Mouse (Mus musculus) spleen, adult 2 months (tissue): Measurements from ENCODE around the gene Cinp. TPM values are rescaled to one million over a fixed set of nuclear protein-coding genes. Genes with fewer than 3 reads are reported as not detected.

Experiments
- DNase-seq, 2 experiments: peaks; one replicate each; pipeline versions ENCODE4 v3.0.0 to v3.0.0-alpha.2; 2012 to 2021; ENCODE audit warnings: low spot score in 2 of 2, low read depth in 1 of 2
- H3K27ac ChIP-seq: fragments of 200-500 bp; 2 replicates; pipeline ENCODE4 v1.5.1; 2012; ENCODE audit warnings: low read length, inconsistent platforms; ENCODE audit not compliant: insufficient read depth
- H3K27me3 ChIP-seq: fragments of 200-500 bp; 2 replicates; pipeline ENCODE4 v1.6.1; 2012; ENCODE audit warnings: mild to moderate bottlenecking, moderate library complexity, low read length, inconsistent platforms; ENCODE audit not compliant: control insufficient read depth, insufficient read depth
- H3K36me3 ChIP-seq: fragments of 200-500 bp; 2 replicates; pipeline ENCODE4 v1.6.1; 2012; ENCODE audit warnings: mild to moderate bottlenecking, low read length, inconsistent platforms; ENCODE audit not compliant: control insufficient read depth, insufficient read depth
- H3K4me1 ChIP-seq: fragments of 200-500 bp; 2 replicates; pipeline ENCODE4 v1.6.1; 2011; ENCODE audit warnings: inconsistent platforms; ENCODE audit not compliant: control insufficient read depth, insufficient read depth, insufficient read length
- H3K4me3 ChIP-seq: fragments of 200-500 bp; 2 replicates; pipeline ENCODE4 v1.5.1; 2011; ENCODE audit warnings: mild to moderate bottlenecking, inconsistent platforms; ENCODE audit not compliant: insufficient read depth, insufficient read length; ENCODE audit errors: extremely low read depth
- CTCF ChIP-seq: fragments of 200-500 bp; IDR thresholded peaks from 2 replicates; pipeline ENCODE4 v1.5.1; 2011; ENCODE audit warnings: mild to moderate bottlenecking, inconsistent platforms; ENCODE audit not compliant: insufficient read depth, insufficient read length, insufficient replicate concordance; ENCODE audit errors: extremely low read depth
- POLR2A ChIP-seq: fragments of 200-500 bp; IDR thresholded peaks from 2 replicates; pipeline ENCODE4 v1.6.1; 2011; ENCODE audit warnings: low read depth, low read length, inconsistent platforms
- WGBS: fragments of 180-500 bp; shearing (Covaris S2); methylation state at CpG from one replicate; pipeline ENCODE4 v1.1.7; 2018; 5-methylcytosine and 5-hydroxymethylcytosine counted together
- polyA plus RNA-seq: library from polyadenylated mRNA; depleted of rRNA; stranded (reverse); fragments of >200 nt; gene quantifications from 2 replicates; pipeline ENCODE4 v1.2.3, GENCODE M21; 2012

The Cinp gene
- polyA plus RNA-seq, 1 experiment = 22.9 TPM

DNA sequence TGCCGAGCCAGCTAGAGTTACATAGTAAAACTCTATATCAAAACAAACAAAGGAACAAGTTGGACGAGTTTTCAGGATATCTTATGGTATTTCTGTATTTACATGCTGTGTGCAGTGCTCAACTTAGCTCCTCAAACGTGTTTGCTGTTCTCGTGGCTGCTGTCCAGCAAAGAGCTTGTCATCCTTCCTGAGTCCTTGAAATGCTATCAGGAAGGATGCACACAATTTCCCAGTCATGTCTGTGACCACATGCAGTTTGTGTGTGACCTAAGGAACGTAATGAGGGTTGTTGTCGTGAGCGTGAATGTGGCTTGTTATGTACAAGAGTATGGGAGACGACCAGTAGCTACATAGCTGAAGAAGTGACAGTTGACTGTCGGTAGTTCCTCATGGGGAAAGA lies 26.8 kb upstream of the Cinp start:
- Histone ChIP-seq H3K27me3 (no peaks in the 10 kb centered on the region), H3K4me3 (no peak overlapping the region), H3K27ac (no peak overlapping the region), H3K36me3 (no peaks in the 10 kb centered on the region), H3K4me1 (no peaks in the 10 kb centered on the region)
- no peak for DNase-seq
- no peak for TF ChIP-seq CTCF
- TF ChIP-seq POLR2A = no peak
- 87% methylated on average over 9 of the region's 9 CpGs for whole genome bisulfite sequencing

GRCm38 (mm10) chr12:110909962-110910361 lies 21.0 kb upstream of the Cinp start:
- TF ChIP-seq POLR2A (no peak), CTCF (no peak)
- no peaks in the 10 kb centered on the region for H3K4me1 ChIP-seq
- 97% methylated on average over 2 of the region's 2 CpGs for WGBS
- H3K27ac ChIP-seq = no peak overlapping the region
- no peaks in the 10 kb centered on the region for H3K36me3 ChIP-seq
- H3K4me3 ChIP-seq = no peak overlapping the region
- no peak for DNase-seq
- H3K27me3 ChIP-seq = no peaks in the 10 kb centered on the region

DNA sequence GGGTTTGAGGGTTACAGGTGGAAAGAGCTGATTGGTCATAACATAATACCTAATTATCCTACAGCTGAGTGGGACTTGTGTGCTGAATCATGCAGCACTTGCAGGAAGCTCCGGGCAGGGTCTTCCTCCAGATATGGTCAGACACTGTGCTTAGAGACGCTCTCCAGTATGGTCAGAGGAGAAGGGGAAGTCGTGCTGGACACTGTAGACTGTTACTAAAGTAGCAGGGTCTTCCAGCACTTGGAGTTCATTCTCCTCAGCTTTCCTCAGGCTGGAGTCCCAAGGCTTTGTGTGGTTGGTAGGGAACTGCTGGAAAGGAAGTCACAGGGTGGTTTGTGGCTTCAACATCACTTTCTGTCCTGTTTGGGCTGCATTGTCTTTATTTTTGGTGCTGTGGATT lies 18.9 kb upstream of the Cinp start:
- WGBS = 25% methylated on average over 3 of the region's 3 CpGs
- no peak for DNase-seq
- TF ChIP-seq POLR2A = no peak
- no peak for TF ChIP-seq CTCF
- Histone ChIP-seq H3K4me3 (no peak overlapping the region), H3K4me1 (no peaks in the 10 kb centered on the region), H3K36me3 (no peaks in the 10 kb centered on the region), H3K27me3 (no peaks in the 10 kb centered on the region), H3K27ac (no peak overlapping the region)

DNA sequence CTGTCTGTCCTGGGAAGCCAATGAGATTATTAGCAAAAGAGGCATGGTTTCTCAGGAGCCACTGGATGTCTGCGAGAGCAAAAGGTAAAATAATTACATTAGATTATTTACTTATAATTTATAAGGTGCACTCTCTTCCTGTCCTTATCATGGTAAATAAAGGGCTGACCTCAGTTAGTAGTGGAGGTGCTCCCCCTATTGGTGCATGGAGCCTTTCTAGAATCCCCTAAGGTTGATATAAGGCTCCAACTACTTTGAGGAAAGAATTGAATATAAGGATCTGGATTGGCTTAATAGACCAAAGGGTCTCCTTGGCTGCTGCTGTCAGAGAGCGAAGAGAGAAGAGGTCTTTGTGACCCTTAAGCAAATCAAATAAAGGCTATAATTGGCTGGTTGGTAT lies 14.6 kb upstream of the Cinp start:
- H3K27ac ChIP-seq = no peak overlapping the region

DNA sequence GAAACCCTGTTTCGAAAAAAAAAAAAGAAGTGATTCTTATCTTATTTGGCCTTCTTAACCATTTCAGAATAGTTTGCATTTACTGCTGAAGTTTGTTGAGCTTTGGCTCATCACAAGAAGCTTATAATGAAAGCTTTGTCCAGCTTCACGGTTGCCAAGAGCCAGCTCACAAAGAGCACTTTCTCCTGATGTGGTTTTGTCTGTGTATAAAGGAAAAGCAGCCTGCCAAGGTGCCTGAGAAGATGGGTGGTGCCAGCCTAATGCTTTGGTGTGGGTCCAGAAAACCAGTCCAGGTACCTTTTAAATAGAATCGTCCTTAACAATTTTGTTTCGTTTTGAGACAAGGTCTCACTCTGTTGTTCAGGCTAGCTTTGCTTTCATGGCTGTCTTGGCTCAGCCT lies 13.2 kb upstream of the Cinp start:
- no peak overlapping the region for H3K27ac ChIP-seq
- no peak overlapping the region for H3K4me3 ChIP-seq
- no peak for TF ChIP-seq POLR2A
- no peak for TF ChIP-seq CTCF
- H3K4me1 ChIP-seq = no peaks in the 10 kb centered on the region
- no peak for DNase-seq
- H3K27me3 ChIP-seq = no peaks in the 10 kb centered on the region
- H3K36me3 ChIP-seq = no peaks in the 10 kb centered on the region
- 78% methylated on average over 4 of the region's 4 CpGs for WGBS

More for the DNA sequence above, 14.6 kb upstream of the Cinp start:
- DNase-seq = peak in 1 of 2 experiments; percentile 30
- Histone ChIP-seq H3K36me3 (no peaks in the 10 kb centered on the region), H3K4me1 (no peaks in the 10 kb centered on the region), H3K4me3 (no peak overlapping the region), H3K27me3 (no peaks in the 10 kb centered on the region)
- WGBS = 94% methylated on average over 2 of the region's 2 CpGs
- no peak for TF ChIP-seq CTCF
- no peak for TF ChIP-seq POLR2A

DNA sequence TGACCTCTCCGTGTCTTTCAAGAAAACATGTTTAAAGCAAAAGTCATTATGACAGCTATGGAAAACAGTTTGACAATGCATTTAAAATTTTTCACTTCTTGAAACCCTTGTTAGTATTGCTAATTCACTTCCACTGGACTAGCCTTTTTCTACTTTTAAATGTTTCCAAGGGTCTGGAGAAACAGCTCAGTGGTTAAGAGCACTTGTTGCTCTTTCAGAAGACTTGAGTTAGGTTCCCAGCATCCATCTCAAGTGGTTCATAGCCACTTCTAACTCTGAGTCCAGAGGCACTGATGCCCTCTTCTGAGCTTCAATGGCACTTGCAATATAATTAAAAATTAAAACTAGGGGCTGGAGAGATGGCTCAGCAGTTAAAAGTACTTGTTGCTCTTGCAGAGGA lies 2.9 kb upstream of the Cinp start:
- Histone ChIP-seq H3K27ac (no peak overlapping the region), H3K27me3 (no peaks in the 10 kb centered on the region), H3K36me3 (no peaks in the 10 kb centered on the region), H3K4me1 (peaks cover 6% of the 10 kb centered on the region; the same call in 1 of the 2 replicates), H3K4me3 (no peak overlapping the region)
- DNase-seq = no peak
- TF ChIP-seq CTCF = no peak
- no peak for TF ChIP-seq POLR2A
- WGBS = 88% methylated on average over 1 of the region's 1 CpGs

DNA sequence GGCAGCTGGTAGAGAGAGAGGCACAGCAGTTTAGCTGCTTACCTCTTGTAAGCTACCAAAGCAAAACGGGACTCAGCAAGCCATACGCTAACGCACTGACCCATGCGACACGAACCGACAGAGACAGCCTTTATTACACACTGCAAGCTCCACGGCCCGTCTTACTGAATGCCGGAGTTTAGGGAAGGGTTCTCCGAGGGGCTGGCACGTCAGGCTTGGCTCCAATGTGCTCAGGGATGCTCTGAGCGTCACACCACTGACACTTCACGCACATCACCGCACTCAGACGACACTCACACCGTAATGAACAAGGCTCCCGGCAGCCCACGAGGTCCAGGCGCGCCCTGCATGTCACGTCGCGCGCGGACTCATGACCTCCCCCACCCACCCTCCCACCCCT lies 339 bp downstream of the Cinp start:
- peak overlapping the region; percentile 88 for H3K4me3 ChIP-seq

More for the DNA sequence above, 339 bp downstream of the Cinp start:
- Histone ChIP-seq H3K27me3 (no peaks in the 10 kb centered on the region), H3K36me3 (no peaks in the 10 kb centered on the region), H3K27ac (no peak overlapping the region; the same call in 1 of the 2 replicates), H3K4me1 (peaks cover 6% of the 10 kb centered on the region; the same call in 1 of the 2 replicates)
- WGBS = 0% methylated on average over 25 of the region's 25 CpGs
- TF ChIP-seq POLR2A = no peak
- no peak for TF ChIP-seq CTCF
- DNase-seq = no peak
